Mouse (Mus musculus): Measurements from ENCODE around the gene Grb10.

- no peak for TF ChIP-seq POLR2A (IDR thresholded peaks at IDR 0.05; ENCODE audit: low read depth, low read length)
- no peak for TF ChIP-seq CTCF (IDR thresholded peaks at IDR 0.05; ENCODE audit: extremely low read depth, insufficient read depth, insufficient read length, insufficient replicate concordance)
These were observed 137.0 kb downstream of the Grb10 start for GRCm38 (mm10) chr11:11901509-11901908.
